Mouse (Mus musculus): ENCODE data around the gene Emg1.

Gene Emg1

GRCm38 (mm10) chr6:124711824-124712782 is at the start of gene Emg1, which contains the start of gene Phb2:
Emg1 (minus strand) TSS chr6:124712178.
Phb2 (plus strand) TSS chr6:124712336.
- DNase-seq: peak; percentile 98

GRCm38 (mm10) chr6:124759259-124759658 is 47.3 kb upstream of the Emg1 start:
- DNase-seq: peak; percentile 72

GRCm38 (mm10) chr6:124758849-124759232 is 46.9 kb upstream of the Emg1 start:
- no peak for DNase-seq

GRCm38 (mm10) chr6:124757909-124758848 is 46.2 kb upstream of the Emg1 start:
- peak; percentile 63 for DNase-seq

GRCm38 (mm10) chr6:124757351-124757880 is 45.4 kb upstream of the Emg1 start:
- DNase-seq: no peak

- peak; percentile 84 for DNase-seq
Measured at GRCm38 (mm10) chr6:124756652-124757350, 44.8 kb upstream of the Emg1 start.

- DNase-seq: peak; percentile 61
Measured at GRCm38 (mm10) chr6:124755831-124756595, 44.0 kb upstream of the Emg1 start, which contains the start of the genes Gm45234 and Atn1. Gm45234 (minus strand) TSS chr6:124756021. Atn1 (minus strand) TSS chr6:124756524.

GRCm38 (mm10) chr6:124755306-124755705 is 43.3 kb upstream of the Emg1 start:
- no peak for DNase-seq

GRCm38 (mm10) chr6:124753861-124754260 is 41.9 kb upstream of the Emg1 start:
- DNase-seq: no peak

GRCm38 (mm10) chr6:124750405-124750804 is 38.4 kb upstream of the Emg1 start:
- no peak for DNase-seq

- no peak for DNase-seq
Measured at GRCm38 (mm10) chr6:124746654-124747632, 35.0 kb upstream of the Emg1 start.

- no peak for DNase-seq
Measured at GRCm38 (mm10) chr6:124746296-124746605, 34.3 kb upstream of the Emg1 start.

- DNase-seq: peak; percentile 96
Measured at GRCm38 (mm10) chr6:124745490-124746295, 33.7 kb upstream of the Emg1 start.

- no peak for DNase-seq
Measured at GRCm38 (mm10) chr6:124744755-124745321, 32.9 kb upstream of the Emg1 start.

- DNase-seq: no peak
Measured at GRCm38 (mm10) chr6:124743647-124744046, 31.7 kb upstream of the Emg1 start.

GRCm38 (mm10) chr6:124742839-124743514 is 31.0 kb upstream of the Emg1 start:
- no peak for DNase-seq

GRCm38 (mm10) chr6:124741842-124742241 is 29.9 kb upstream of the Emg1 start:
- DNase-seq: no peak

Measured in right cerebral cortex, postnatal 25 days (tissue).